Comparison of ENCODE assay signal across 14 mouse cellular contexts in the genomic region with DNA sequence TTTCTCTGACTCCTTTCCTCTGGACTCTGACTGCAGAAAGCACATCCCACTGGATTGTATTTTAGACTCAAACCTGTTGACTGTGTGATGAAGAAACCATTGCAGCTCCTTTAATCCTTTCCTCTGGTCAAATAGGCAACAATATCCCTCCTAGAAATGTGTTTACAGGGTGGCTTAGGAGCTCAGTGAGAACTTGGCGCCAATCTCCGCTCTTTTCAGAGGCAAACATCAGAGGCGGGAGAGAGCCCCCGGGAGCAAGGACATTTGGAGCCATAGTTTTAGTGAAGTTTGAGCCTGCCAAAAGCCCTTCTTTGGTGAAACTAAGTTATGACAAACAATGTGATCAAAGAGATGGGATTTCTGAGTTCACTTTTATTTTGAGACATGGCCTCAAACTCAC.
"Had no signal": no experiment of that assay in that cellular context is flagged by ENCODE, and none has a peak within 500 bp of the region (broad histone marks: within the 10 kb centered on the region; RNA-seq: fewer than 3 reads in every experiment).

No protein-coding gene starts in this region.

- H3K27me3 ChIP-seq: limb, embryonic 12.5 days; liver, embryonic 13.5 days; megakaryocyte, embryonic 14.5 days; midbrain, embryonic 12.5 days had no signal

- H3K4me2 ChIP-seq: limb, embryonic 12.5 days; liver, embryonic 13.5 days; midbrain, embryonic 12.5 days had no signal

- H3K9me3 ChIP-seq: limb, embryonic 12.5 days; liver, embryonic 13.5 days; megakaryocyte, embryonic 14.5 days; midbrain, embryonic 12.5 days had no signal

- H3K4me3 ChIP-seq: layer of hippocampus, adult 2 months; limb, embryonic 12.5 days; liver, embryonic 13.5 days; megakaryocyte, embryonic 14.5 days; midbrain, embryonic 12.5 days had no signal

- H3K4me1 ChIP-seq: liver, embryonic 13.5 days; midbrain, embryonic 12.5 days had no signal

- H3K36me3 ChIP-seq: limb, embryonic 12.5 days; midbrain, embryonic 12.5 days had no signal

- DNase-seq: kidney, adult 18-20 months; kidney, postnatal 10 days; kidney, postnatal 4 days; liver; liver, embryonic 13.5 days; liver, postnatal 0 days; thymus, adult 2 months; thymus, postnatal 25 days had no signal

- H3K27ac ChIP-seq: layer of hippocampus, adult 2 months; limb, embryonic 12.5 days; liver, embryonic 13.5 days; macrophage; midbrain, embryonic 12.5 days; stomach, postnatal 0 days had no signal

- H3K9ac ChIP-seq: limb, embryonic 12.5 days; liver, embryonic 13.5 days; liver, postnatal 0 days; midbrain, embryonic 12.5 days had no signal
